Mouse (Mus musculus) heart, postnatal 36 days (tissue): ENCODE data around the gene Zfp598. TPM values are rescaled to one million over a fixed set of nuclear protein-coding genes. Genes with fewer than 3 reads are reported as not detected.

Source experiments
- total RNA-seq, 2 experiments: library from RNA; stranded (reverse); gene quantifications; 2 replicates each; pipeline ENCODE4 v1.2.3; 2021

Gene Zfp598
- total RNA-seq, 2 experiments from 2014 or later = 17.3 to 19.0 TPM

Other genes starting within 250 kb of the Zfp598 start
- gene Eci1, start 243.0 kb upstream of the Zfp598 start, total RNA-seq = 100 to 1,000 TPM; 511 to 548 TPM
- gene Dnase1l2, start 226.6 kb upstream of the Zfp598 start, total RNA-seq = 1 to 10 TPM; 1.1 to 1.4 TPM
- gene E4f1, start 199.4 kb upstream of the Zfp598 start, total RNA-seq = 10 to 100 TPM; 11.0 to 12.4 TPM
- 10 to 100 TPM; 39.1 to 41.9 TPM for gene Pgp, start 199.3 kb upstream of the Zfp598 start, total RNA-seq
- not detected for gene Bricd5, start 195.8 kb upstream of the Zfp598 start, total RNA-seq
- 1 to 10 TPM; 8.1 to 9.0 TPM for gene Mlst8, start 190.6 kb upstream of the Zfp598 start, total RNA-seq
- gene Caskin1, start 181.1 kb upstream of the Zfp598 start, total RNA-seq = under 1 TPM; 0.11 to 0.14 TPM
- 10 to 100 TPM; 45.7 to 51.6 TPM for gene Traf7, start 141.7 kb upstream of the Zfp598 start, total RNA-seq
- not detected for gene Rab26, start 135.5 kb upstream of the Zfp598 start, total RNA-seq
- 10 to 100 TPM; 45.4 to 45.6 TPM for gene Pkd1, start 119.9 kb upstream of the Zfp598 start, total RNA-seq
- 100 to 1,000 TPM; 106 to 112 TPM for gene Tsc2, start 37.1 kb upstream of the Zfp598 start, total RNA-seq
- 1 to 10 TPM; 3.3 to 4.1 TPM for gene Nthl1, start 37.0 kb upstream of the Zfp598 start, total RNA-seq
- 100 to 1,000 TPM in 1 of 2 experiments, 10 to 100 TPM in 1; 91.1 to 140 TPM for gene Slc9a3r2, start 19.4 kb upstream of the Zfp598 start, total RNA-seq
- not detected for gene Npw, start 11.2 kb upstream of the Zfp598 start, total RNA-seq
- gene Syngr3, start 20.3 kb downstream of the Zfp598 start, total RNA-seq = under 1 TPM; 0.14 to 0.22 TPM
- 10 to 100 TPM; 19.3 to 22.8 TPM for gene Gfer, start 26.5 kb downstream of the Zfp598 start, total RNA-seq
- 1 to 10 TPM in 1 of 2 experiments, under 1 TPM in 1; 0.33 to 1.3 TPM for gene Noxo1, start 26.5 kb downstream of the Zfp598 start, total RNA-seq
- 10 to 100 TPM; 16.3 to 17.7 TPM for gene Tbl3, start 38.0 kb downstream of the Zfp598 start, total RNA-seq
- not detected for gene Rnf151, start 48.4 kb downstream of the Zfp598 start, total RNA-seq
- gene Rps2, start 48.4 kb downstream of the Zfp598 start, total RNA-seq = 100 to 1,000 TPM; 668 to 757 TPM
- gene Ndufb10, start 54.8 kb downstream of the Zfp598 start, total RNA-seq = 1,000 to 10,000 TPM in 1 of 2 experiments, 100 to 1,000 TPM in 1; 979 to 1,034 TPM
- 100 to 1,000 TPM; 400 to 416 TPM for gene Rpl3l, start 58.1 kb downstream of the Zfp598 start, total RNA-seq
- gene Msrb1, start 67.0 kb downstream of the Zfp598 start, total RNA-seq = 100 to 1,000 TPM; 160 to 183 TPM
- gene Hs3st6, start 83.3 kb downstream of the Zfp598 start, total RNA-seq = not detected
- not detected for gene Meiob, start 134.6 kb downstream of the Zfp598 start, total RNA-seq
- 100 to 1,000 TPM; 102 to 104 TPM for gene Hagh, start 170.5 kb downstream of the Zfp598 start, total RNA-seq
- 10 to 100 TPM; 72.0 to 76.5 TPM for gene Fahd1, start 180.7 kb downstream of the Zfp598 start, total RNA-seq
- gene Igfals, start 196.3 kb downstream of the Zfp598 start, total RNA-seq = 1 to 10 TPM; 7.7 to 8.8 TPM
- gene Nubp2, start 216.7 kb downstream of the Zfp598 start, total RNA-seq = 10 to 100 TPM; 20.0 to 22.4 TPM
- 10 to 100 TPM; 26.3 to 28.0 TPM for gene Spsb3, start 217.0 kb downstream of the Zfp598 start, total RNA-seq
- gene Eme2, start 225.4 kb downstream of the Zfp598 start, total RNA-seq = 10 to 100 TPM; 18.8 to 19.0 TPM
- 100 to 1,000 TPM; 103 to 113 TPM for gene Mrps34, start 225.4 kb downstream of the Zfp598 start, total RNA-seq
- gene Nme3, start 226.8 kb downstream of the Zfp598 start, total RNA-seq = 10 to 100 TPM; 30.2 to 32.4 TPM